Mouse (Mus musculus) kidney, embryonic 16.5 days (tissue): ENCODE results near the gene Ubash3a. TPM values are rescaled to one million over a fixed set of nuclear protein-coding genes. Genes with fewer than 3 reads are reported as not detected.

Experiments used
- ATAC-seq: fragments of 200-750 bp; cut with Nextera tagmentation; 2 replicates; pipeline ENCODE4 v1.8.0; 2017; ENCODE audit warnings: moderate TSS enrichment; ENCODE audit not compliant: low FRiP score, low TSS enrichment
- H3K27ac ChIP-seq: fragments of 300-500 bp; sonication (generic); 2 replicates; pipeline ENCODE4 v1.5.1; 2014; ENCODE audit warnings: low read length
- H3K27me3 ChIP-seq: fragments of 300-500 bp; sonication (generic); 2 replicates; pipeline ENCODE4 v1.6.1; 2014; ENCODE audit warnings: low read length, control low read depth, mixed read lengths; ENCODE audit not compliant: insufficient read depth
- H3K36me3 ChIP-seq: fragments of 300-500 bp; sonication (generic); 2 replicates; pipeline ENCODE4 v1.6.1; 2014; ENCODE audit warnings: low read length, control low read depth, mixed read lengths; ENCODE audit not compliant: insufficient read depth
- H3K4me1 ChIP-seq: fragments of 300-500 bp; sonication (generic); 2 replicates; pipeline ENCODE4 v1.6.1; 2014; ENCODE audit warnings: low read length, control low read depth, mixed read lengths; ENCODE audit not compliant: insufficient read depth
- H3K4me2 ChIP-seq: fragments of 300-500 bp; sonication (generic); replicated peaks from 2 replicates; pipeline ENCODE4 v1.6.1; 2014; ENCODE audit warnings: low read depth, low read length
- H3K4me3 ChIP-seq: fragments of 300-500 bp; sonication (generic); 2 replicates; pipeline ENCODE4 v1.5.1; 2014; ENCODE audit warnings: mild to moderate bottlenecking, low read length
- H3K9ac ChIP-seq: fragments of 300-500 bp; sonication (generic); replicated peaks from 2 replicates; pipeline ENCODE4 v1.6.1; 2014; ENCODE audit warnings: low read length
- H3K9me3 ChIP-seq: fragments of 300-500 bp; sonication (generic); 2 replicates; pipeline ENCODE4 v1.6.1; 2016; ENCODE audit warnings: low read length, control low read depth
- WGBS: fragments of 180-500 bp; shearing (Covaris S2); extraction: QIAGEN DNeasy Blood & Tissue Kit; methylation state at CpG from one replicate; pipeline ENCODE4 v1.1.7; 2014; 5-methylcytosine and 5-hydroxymethylcytosine counted together
- polyA plus RNA-seq: library from polyadenylated mRNA; unstranded; fragments of >200 nt; fragmentation: Nextera tagmentation; extraction: Ambion mirVana; gene quantifications from 2 replicates; pipeline ENCODE4 v1.2.1, GENCODE M21; 2015

The Ubash3a gene
- polyA plus RNA-seq, 1 experiment from 2014 or later: 0.40 TPM

GRCm38 (mm10) chr17:31210299-31210698 is 2.6 kb downstream of the Ubash3a start:
- H3K9ac ChIP-seq: no peak overlapping the region
- H3K4me2 ChIP-seq: no peak overlapping the region
- H3K27ac ChIP-seq: no peak overlapping the region
- 89% methylated on average over 7 of the region's 7 CpGs for WGBS
- H3K9me3 ChIP-seq: no peaks in the 10 kb centered on the region
- H3K27me3 ChIP-seq: no peaks in the 10 kb centered on the region
- no peak overlapping the region for H3K4me3 ChIP-seq
- H3K4me1 ChIP-seq: peaks cover 4% of the 10 kb centered on the region; the same call in 1 of the 2 replicates
- no peak for ATAC-seq
- H3K36me3 ChIP-seq: no peaks in the 10 kb centered on the region

DNA sequence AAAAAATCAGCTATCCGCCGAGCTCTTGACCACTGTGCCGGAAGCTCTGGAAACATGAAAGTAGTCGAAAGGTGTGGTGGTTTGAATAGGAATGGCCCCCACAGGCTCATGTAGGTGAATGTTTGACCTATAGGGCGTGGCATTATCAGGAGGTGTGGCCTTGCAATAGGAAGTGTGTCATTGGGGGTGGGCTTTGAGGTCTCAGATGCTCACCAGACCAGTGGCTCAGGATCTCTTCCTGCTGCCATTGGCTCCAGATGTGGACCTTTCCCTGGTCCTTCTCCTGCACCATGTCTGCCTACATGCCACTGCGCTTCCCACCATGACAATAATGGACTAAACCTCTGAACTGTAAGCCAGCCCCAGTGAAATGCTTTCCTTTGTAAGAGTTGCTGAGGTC is 4.2 kb downstream of the Ubash3a start:
- Histone ChIP-seq H3K27ac (no peak overlapping the region), H3K9ac (no peak overlapping the region), H3K27me3 (no peaks in the 10 kb centered on the region), H3K4me1 (peaks cover 4% of the 10 kb centered on the region; the same call in 1 of the 2 replicates), H3K36me3 (no peaks in the 10 kb centered on the region), H3K9me3 (no peaks in the 10 kb centered on the region), H3K4me3 (no peak overlapping the region), H3K4me2 (no peak overlapping the region)
- WGBS: 84% methylated on average over 6 of the region's 6 CpGs
- ATAC-seq: no peak

DNA sequence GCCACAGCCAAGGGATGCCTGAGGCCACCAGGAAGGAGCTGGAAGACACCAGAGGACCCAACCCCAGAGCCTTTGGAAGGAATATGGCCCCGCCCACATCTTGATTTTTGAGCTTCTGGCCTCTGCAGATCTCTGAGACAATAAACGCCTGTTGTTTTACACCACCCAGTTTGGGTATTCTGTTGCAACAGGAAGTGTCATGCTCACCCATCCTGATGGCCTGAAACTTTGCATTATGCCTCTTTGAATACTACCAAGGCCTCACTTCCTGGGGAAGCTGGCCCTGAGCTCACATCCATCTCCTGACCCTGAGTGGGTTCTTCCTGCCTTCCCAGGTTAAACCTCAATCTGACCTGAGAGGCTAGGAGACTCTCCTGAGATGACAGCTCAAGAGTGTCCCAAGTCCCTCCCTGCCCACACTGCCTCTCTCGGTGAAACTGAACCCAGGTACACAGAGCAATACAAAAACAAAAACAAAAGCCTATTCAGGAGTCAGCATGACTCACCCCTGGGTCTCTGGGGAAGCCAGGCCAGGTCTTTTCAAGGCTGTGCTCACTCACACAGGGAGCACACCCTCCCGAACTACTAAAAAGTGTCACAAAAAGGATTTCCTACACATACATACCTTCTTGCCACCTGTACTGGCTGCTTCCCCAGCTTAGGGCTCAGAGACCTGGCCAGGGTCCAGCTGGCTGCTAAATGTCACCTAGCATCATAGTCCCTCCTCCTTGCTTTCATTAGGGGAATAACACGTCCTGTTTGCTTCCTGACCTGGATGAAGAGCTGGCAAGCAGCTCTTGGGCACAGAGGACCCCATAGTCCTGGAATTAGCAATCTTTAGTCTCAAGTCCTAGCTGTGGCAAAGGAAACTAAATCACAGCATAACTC is 8.6 kb downstream of the Ubash3a start:
- Histone ChIP-seq H3K27ac (peak overlapping the region; percentile 35; the same call in 1 of the 2 replicates), H3K9me3 (no peaks in the 10 kb centered on the region), H3K4me1 (no peaks in the 10 kb centered on the region), H3K27me3 (no peaks in the 10 kb centered on the region), H3K9ac (no peak overlapping the region), H3K4me2 (no peak overlapping the region), H3K36me3 (no peaks in the 10 kb centered on the region), H3K4me3 (no peak overlapping the region)
- no peak for ATAC-seq
- 41% methylated on average over 5 of the region's 5 CpGs for WGBS

- no peaks in the 10 kb centered on the region for H3K9me3 ChIP-seq
- H3K9ac ChIP-seq: no peak overlapping the region
- H3K4me1 ChIP-seq: no peaks in the 10 kb centered on the region
- no peak overlapping the region for H3K4me2 ChIP-seq
- no peak overlapping the region for H3K4me3 ChIP-seq
- no peaks in the 10 kb centered on the region for H3K36me3 ChIP-seq
- WGBS: 61% methylated on average over 4 of the region's 4 CpGs
- ATAC-seq: no peak
- no peak overlapping the region for H3K27ac ChIP-seq
- H3K27me3 ChIP-seq: no peaks in the 10 kb centered on the region
These were observed 15.2 kb downstream of the Ubash3a start for GRCm38 (mm10) chr17:31222810-31223310.

GRCm38 (mm10) chr17:31223835-31224234 is 16.2 kb downstream of the Ubash3a start:
- no peak overlapping the region for H3K4me3 ChIP-seq
- H3K36me3 ChIP-seq: no peaks in the 10 kb centered on the region
- H3K4me2 ChIP-seq: no peak overlapping the region
- no peaks in the 10 kb centered on the region for H3K9me3 ChIP-seq
- WGBS: 58% methylated on average over 7 of the region's 7 CpGs
- no peak overlapping the region for H3K9ac ChIP-seq
- no peak for ATAC-seq
- no peaks in the 10 kb centered on the region for H3K27me3 ChIP-seq
- H3K27ac ChIP-seq: no peak overlapping the region
- no peaks in the 10 kb centered on the region for H3K4me1 ChIP-seq

- Histone ChIP-seq H3K4me3 (no peak overlapping the region), H3K27me3 (no peaks in the 10 kb centered on the region), H3K4me2 (no peak overlapping the region), H3K27ac (no peak overlapping the region), H3K36me3 (no peaks in the 10 kb centered on the region), H3K9me3 (no peaks in the 10 kb centered on the region), H3K4me1 (no peaks in the 10 kb centered on the region), H3K9ac (no peak overlapping the region)
- ATAC-seq: no peak
- WGBS: 67% methylated on average over 8 of the region's 8 CpGs
These were observed 16.9 kb downstream of the Ubash3a start for GRCm38 (mm10) chr17:31224591-31224990.

GRCm38 (mm10) chr17:31226368-31226767 is 18.7 kb downstream of the Ubash3a start:
- Histone ChIP-seq H3K27ac (no peak overlapping the region), H3K9me3 (no peaks in the 10 kb centered on the region), H3K27me3 (no peaks in the 10 kb centered on the region), H3K9ac (no peak overlapping the region), H3K36me3 (no peaks in the 10 kb centered on the region), H3K4me2 (no peak overlapping the region), H3K4me3 (no peak overlapping the region), H3K4me1 (no peaks in the 10 kb centered on the region)
- ATAC-seq: no peak
- 64% methylated on average over 3 of the region's 3 CpGs for WGBS

DNA sequence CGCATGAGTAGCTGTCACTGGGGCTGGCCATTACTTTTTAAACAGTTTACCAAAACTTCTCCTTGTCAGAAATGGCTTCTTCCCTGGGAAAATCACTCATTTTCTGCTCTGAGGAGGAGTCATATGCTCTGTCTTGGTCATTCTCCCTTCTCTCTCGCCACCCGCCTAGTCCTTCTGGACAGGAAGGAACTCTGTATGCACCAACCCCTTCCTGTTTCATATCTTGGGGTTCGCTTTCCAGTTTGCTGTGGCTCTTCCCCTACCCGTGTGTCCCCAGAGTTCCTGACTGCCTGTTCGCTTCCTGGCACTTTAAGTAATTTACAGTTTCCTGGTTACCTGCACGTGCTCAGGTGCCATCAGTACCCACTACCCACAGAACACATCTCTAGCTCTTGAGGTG is 19.3 kb downstream of the Ubash3a start:
- no peak overlapping the region for H3K4me3 ChIP-seq
- WGBS: 73% methylated on average over 7 of the region's 7 CpGs
- no peak overlapping the region for H3K27ac ChIP-seq
- ATAC-seq: no peak
- no peaks in the 10 kb centered on the region for H3K4me1 ChIP-seq
- H3K4me2 ChIP-seq: no peak overlapping the region
- no peaks in the 10 kb centered on the region for H3K36me3 ChIP-seq
- H3K27me3 ChIP-seq: no peaks in the 10 kb centered on the region
- no peak overlapping the region for H3K9ac ChIP-seq
- no peaks in the 10 kb centered on the region for H3K9me3 ChIP-seq

GRCm38 (mm10) chr17:31231780-31232179 is 24.1 kb downstream of the Ubash3a start:
- ATAC-seq: no peak
- Histone ChIP-seq H3K36me3 (no peaks in the 10 kb centered on the region), H3K4me2 (no peak overlapping the region), H3K4me3 (no peak overlapping the region), H3K4me1 (no peaks in the 10 kb centered on the region), H3K27ac (no peak overlapping the region), H3K27me3 (no peaks in the 10 kb centered on the region), H3K9me3 (no peaks in the 10 kb centered on the region), H3K9ac (no peak overlapping the region)
- 65% methylated on average over 6 of the region's 6 CpGs for WGBS
